Mouse (Mus musculus) kidney, adult 9 months (tissue): ENCODE results near the gene Fam216a.

Experiments used
- DNase-seq: peaks from one replicate; pipeline ENCODE4 v3.0.0; 2022

Fam216a gene

GRCm38 (mm10) chr5:122372192-122372769 is at the start of gene Fam216a:
Fam216a (minus strand) TSS chr5:122372364.
- DNase-seq = peak; percentile 99

DNA sequence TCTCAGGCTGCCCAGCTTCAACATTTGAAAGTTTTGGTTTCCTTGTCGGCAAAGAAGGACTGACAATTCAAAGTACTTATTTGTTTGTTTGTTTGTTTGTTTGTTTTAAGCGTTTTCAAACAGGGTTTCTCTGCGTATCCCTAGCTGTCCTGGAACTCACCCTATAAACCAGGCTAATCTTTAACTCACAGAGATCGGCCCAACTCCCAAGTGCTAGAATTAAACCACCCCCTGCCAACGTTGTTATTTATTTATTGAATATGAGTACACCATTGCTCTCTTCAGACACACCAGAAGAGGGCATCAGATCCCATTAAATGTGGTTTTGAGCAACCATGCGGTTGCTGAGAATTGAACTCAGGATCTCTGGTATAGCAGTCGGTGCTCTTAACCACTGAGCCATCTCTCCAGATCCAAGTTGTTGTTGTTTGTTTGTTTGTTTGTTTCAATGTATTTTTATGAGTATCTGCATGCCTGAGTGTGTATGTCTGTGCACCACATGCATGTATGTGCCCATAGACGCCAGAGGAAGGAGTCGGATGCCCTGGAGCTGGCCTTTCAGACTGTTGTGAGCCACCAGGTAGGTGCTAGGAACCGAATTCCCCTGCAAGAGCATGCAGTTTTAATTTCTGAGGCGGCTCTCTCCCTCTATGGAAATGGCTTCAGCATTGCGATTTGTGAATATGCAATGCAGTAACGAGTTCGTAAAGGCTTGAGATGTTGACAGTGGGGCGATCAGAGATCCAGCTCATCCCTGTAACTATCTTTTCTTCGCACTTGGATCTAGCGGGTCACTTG is 49.3 kb upstream of the Fam216a start, which contains the start of gene Anapc7:
Anapc7 (plus strand) TSS at position 423 of the 798 bp plus-strand sequence.
- peak; percentile 76 for DNase-seq

GRCm38 (mm10) chr5:122420676-122421075 is 48.5 kb upstream of the Fam216a start:
- DNase-seq = peak; percentile 95

DNA sequence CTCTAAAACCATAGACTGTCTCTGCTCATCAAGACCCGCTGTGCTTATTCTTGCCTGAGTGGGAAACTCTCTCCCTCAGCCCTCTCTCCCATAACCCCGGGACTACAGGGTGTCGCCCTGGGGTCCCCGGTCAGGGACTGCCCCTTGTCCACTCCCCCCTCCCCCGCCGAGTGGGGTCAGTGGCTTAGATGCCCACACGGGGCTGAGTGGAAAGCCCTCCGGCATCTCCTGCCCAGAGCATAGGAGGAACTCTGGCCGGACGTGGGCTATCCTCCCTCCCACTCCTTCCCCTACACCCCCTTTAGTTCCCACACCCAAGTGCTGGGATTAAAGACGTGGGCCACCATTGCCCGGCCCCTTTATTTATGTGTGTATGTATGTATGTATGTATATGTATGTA is 43.3 kb upstream of the Fam216a start:
- no peak for DNase-seq

DNA sequence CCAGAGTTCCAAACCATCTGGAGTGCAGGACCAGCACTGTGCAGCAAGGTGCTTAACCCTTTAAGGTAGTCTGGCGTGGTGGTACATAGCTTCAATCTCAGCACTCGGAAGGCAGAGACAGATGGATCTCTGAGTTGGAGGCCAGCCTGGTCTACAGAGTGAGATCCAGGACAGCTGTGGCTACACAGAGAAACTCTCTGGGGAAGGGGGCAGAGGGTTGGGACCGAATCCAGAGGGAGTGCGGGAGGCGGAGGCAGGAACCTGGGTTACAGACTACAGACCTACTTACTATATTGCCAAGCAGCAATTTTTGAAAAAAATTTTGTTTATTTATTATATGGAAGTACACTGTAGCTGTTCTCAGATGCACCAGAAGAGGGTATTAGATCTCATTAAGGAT is 42.2 kb upstream of the Fam216a start:
- no peak for DNase-seq

DNA sequence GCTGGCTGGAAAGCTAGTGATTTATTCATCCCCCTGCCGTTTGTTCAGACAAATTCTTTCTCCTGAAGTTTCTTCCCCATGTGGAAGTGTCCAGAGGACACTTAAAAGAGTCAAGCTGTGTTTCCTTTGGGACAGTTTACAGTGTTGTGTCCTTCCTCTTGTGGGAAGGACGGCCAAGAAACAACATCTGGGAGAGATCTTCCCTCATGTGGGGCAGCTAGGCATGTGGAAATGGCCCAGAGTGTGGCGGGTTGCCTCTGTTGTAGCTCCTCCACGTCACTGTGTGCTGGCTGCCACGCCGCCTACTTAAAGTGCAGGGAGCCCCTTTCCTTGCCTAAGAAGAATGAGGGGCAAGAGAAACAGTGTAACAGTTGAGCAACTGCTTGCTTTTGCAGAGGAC is 40.7 kb upstream of the Fam216a start:
- no peak for DNase-seq

DNA sequence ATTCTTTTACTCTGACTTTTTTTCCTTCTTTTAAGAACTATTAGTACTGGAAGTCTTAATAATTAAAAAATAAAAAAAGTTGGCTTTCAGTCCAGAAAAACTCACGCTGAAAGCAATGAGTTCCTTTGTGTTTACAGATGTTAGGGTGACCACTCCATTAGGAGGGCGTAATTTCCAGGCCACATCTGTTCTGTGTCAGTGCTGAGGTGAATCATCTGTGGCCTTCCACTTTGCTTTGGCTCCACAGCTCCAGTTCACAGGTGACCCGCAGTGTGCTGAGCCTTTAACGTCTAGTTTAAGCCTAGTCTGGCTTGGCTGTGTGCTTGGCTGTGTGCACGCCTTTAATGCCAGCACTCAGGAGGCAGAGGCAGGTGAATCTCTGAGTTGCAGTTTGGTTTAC is 39.7 kb upstream of the Fam216a start:
- DNase-seq = no peak

GRCm38 (mm10) chr5:122409692-122410645 is 37.8 kb upstream of the Fam216a start:
- no peak for DNase-seq

GRCm38 (mm10) chr5:122405537-122405936 is 33.4 kb upstream of the Fam216a start:
- DNase-seq = no peak

- DNase-seq = no peak
These were observed 31.2 kb upstream of the Fam216a start for GRCm38 (mm10) chr5:122403362-122403761.

DNA sequence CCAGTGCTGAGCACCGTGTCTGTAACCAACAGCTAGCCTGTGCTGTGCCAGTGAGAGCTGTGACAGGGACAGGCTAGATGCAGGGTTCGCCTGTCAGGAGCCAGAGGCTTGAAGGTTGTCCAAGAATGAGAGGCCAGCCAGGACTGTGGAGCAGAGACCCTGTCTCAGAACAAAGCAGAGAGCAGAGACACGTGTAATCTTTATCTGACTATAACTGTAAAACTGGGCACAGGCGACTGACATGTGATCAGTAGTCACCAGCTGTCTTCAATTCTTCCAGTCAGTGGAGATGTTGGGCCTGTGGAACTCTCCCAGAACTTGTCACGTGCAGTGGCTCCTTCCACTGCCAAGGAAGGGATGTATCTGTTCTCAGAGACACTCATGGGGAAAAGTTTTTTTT is 30.6 kb upstream of the Fam216a start:
- DNase-seq = no peak

GRCm38 (mm10) chr5:122402160-122402559 is 30.0 kb upstream of the Fam216a start:
- DNase-seq = no peak

- peak; percentile 73 for DNase-seq
These were observed 29.1 kb upstream of the Fam216a start for GRCm38 (mm10) chr5:122401303-122401640.

GRCm38 (mm10) chr5:122400628-122401302 is 28.6 kb upstream of the Fam216a start:
- peak; percentile 81 for DNase-seq

DNA sequence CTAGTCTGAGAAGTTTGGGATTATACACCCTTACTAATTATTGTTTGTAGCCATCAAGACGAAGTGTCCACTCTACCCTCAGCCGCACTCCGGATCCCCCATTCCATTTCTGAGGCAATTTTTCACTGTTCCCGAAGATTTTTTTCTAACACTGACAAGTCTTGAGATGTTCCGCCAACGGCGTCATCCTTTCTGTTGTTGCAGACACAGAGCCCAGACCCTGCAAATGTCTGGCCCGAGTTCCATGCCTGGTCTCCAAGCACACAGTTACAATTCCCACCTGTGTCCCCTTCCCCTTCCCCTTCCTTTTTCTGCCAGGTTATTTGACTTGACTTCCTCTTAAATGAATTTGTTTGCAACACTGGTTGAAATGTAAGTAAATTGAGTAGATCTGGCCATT is 27.7 kb upstream of the Fam216a start:
- no peak for DNase-seq

DNA sequence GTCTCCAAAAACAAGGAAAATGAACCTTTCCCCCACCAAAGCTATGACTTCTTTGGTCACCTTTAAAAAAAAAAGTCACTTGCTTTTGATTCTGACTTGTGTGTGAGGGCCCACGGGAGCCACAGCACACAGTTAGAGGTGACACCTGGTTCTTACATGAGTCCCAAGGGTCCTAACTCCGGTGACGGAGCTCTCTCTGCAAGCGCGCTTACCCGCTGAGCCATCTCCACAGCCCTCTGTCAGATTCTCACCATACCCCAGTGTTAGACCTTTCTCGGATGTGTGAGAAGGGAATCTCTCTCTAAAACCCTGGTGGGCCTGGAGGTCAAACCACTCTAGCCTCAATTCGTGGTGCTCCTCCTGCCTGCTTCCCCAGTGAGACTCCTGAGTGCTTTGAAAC is 25.3 kb upstream of the Fam216a start:
- no peak for DNase-seq

- DNase-seq = peak; percentile 71
These were observed 24.6 kb upstream of the Fam216a start for GRCm38 (mm10) chr5:122396791-122397190.

DNA sequence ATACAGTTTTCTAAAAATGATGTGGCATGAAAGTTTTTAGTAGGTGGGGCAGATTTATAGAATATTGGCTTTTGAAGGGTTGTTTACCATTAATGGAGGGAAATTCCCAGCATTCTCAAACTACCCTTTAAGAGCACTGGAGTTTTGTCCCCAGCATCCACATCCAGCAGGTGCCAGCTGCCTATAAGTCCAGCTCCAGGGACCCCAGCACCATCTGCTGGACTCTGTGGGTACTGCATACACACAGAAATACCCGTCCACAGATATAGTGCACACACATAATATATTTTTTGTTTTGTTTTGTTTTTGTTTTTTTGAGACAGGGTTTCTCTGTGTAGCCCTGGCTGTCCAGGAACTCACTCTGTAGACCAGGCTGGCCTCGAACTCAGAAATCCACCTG is 21.7 kb upstream of the Fam216a start:
- DNase-seq = peak; percentile 84

GRCm38 (mm10) chr5:122392227-122393004 is 20.3 kb upstream of the Fam216a start:
- DNase-seq = no peak

- DNase-seq = peak; percentile 92
These were observed 19.6 kb upstream of the Fam216a start, which contains the start of gene Arpc3 for GRCm38 (mm10) chr5:122391786-122392180. Arpc3 (plus strand) TSS chr5:122391878.

GRCm38 (mm10) chr5:122391178-122391785 is 19.1 kb upstream of the Fam216a start:
- no peak for DNase-seq
